20 mouse cellular contexts compared by ENCODE assay signal in genomic region chr7:118611933-118612332, GRCm38 (mm10). TPM values are rescaled to one million over a fixed set of nuclear protein-coding genes. Genes with fewer than 3 reads are reported as not detected.
A peak's percentile ranks its signal among the peaks of the same experiment; 100 is the strongest.
DNase-seq lines count a peak whose midpoint lies in the region; ATAC-seq lines count a peak whose summit lies in the region.
"Had no signal": no experiment of that assay in that cellular context is flagged by ENCODE, and none has a peak within 500 bp of the region (broad histone marks: within the 10 kb centered on the region; RNA-seq: fewer than 3 reads in every experiment).

No protein-coding gene starts in this region.

- no peak overlapping the region for H3K27ac ChIP-seq in midbrain, embryonic 14.5 days (replicated peaks; ENCODE audit: low read depth, low read length)
- H3K27ac ChIP-seq in midbrain, embryonic 11.5 days (ENCODE audit: low read depth, low read length): no peak overlapping the region
- H3K27ac ChIP-seq: heart, embryonic 10.5 days; liver, embryonic 15.5 days; neural tube, embryonic 12.5 days had no signal

- H3K9ac ChIP-seq in midbrain, embryonic 14.5 days (replicated peaks; ENCODE audit: low read length): no peak overlapping the region
- no peak overlapping the region for H3K9ac ChIP-seq in midbrain, embryonic 11.5 days (ENCODE audit: low read length)
- H3K9ac ChIP-seq: forebrain, embryonic 12.5 days; liver, embryonic 15.5 days; neural tube, embryonic 12.5 days had no signal

- no peaks in the 10 kb centered on the region for H3K36me3 ChIP-seq in midbrain, embryonic 14.5 days (ENCODE audit: control insufficient read depth, insufficient read depth, low read length)
- no peaks in the 10 kb centered on the region for H3K36me3 ChIP-seq in midbrain, embryonic 11.5 days (ENCODE audit: control insufficient read depth, insufficient read depth, low read length)
- H3K36me3 ChIP-seq: forebrain, embryonic 12.5 days; heart, embryonic 10.5 days; liver, embryonic 15.5 days; neural tube, embryonic 12.5 days had no signal

- H3K9me3 ChIP-seq in midbrain, embryonic 14.5 days (ENCODE audit: control insufficient read depth, low read length): no peaks in the 10 kb centered on the region
- no peaks in the 10 kb centered on the region for H3K9me3 ChIP-seq in midbrain, embryonic 11.5 days (ENCODE audit: control insufficient read depth, low read length)
- H3K9me3 ChIP-seq: forebrain, embryonic 12.5 days; heart, embryonic 10.5 days; liver, embryonic 15.5 days; neural tube, embryonic 12.5 days had no signal

- no peak overlapping the region for H3K4me2 ChIP-seq in midbrain, embryonic 14.5 days (ENCODE audit: low read length)
- no peak overlapping the region for H3K4me2 ChIP-seq in midbrain, embryonic 11.5 days
- H3K4me2 ChIP-seq: forebrain, embryonic 12.5 days; liver, embryonic 15.5 days; neural tube, embryonic 12.5 days had no signal

- no peak overlapping the region for H3K4me3 ChIP-seq in midbrain, embryonic 14.5 days (replicated peaks; ENCODE audit: low read depth, low read length)
- no peak overlapping the region for H3K4me3 ChIP-seq in midbrain, embryonic 11.5 days (ENCODE audit: low read depth, low read length)
- H3K4me3 ChIP-seq: forebrain, embryonic 12.5 days; heart, embryonic 10.5 days; liver, embryonic 15.5 days; neural tube, embryonic 12.5 days had no signal

- H3K27me3 ChIP-seq in midbrain, embryonic 14.5 days (ENCODE audit: control insufficient read depth, insufficient read depth, low read length): no peaks in the 10 kb centered on the region
- no peaks in the 10 kb centered on the region for H3K27me3 ChIP-seq in midbrain, embryonic 11.5 days (ENCODE audit: control insufficient read depth, insufficient read depth, low read length)
- H3K27me3 ChIP-seq: forebrain, embryonic 12.5 days; liver, embryonic 15.5 days; neural tube, embryonic 12.5 days had no signal

- 34% methylated on average over 8 of the region's 8 CpGs for WGBS in midbrain, embryonic 14.5 days
- 68% methylated on average over 8 of the region's 8 CpGs for WGBS in midbrain, embryonic 11.5 days

- ATAC-seq in midbrain, embryonic 14.5 days (ENCODE audit: low FRiP score, low TSS enrichment): no peak
- ATAC-seq in midbrain, embryonic 11.5 days (ENCODE audit: low FRiP score): no peak
- no peak for ATAC-seq in granulocyte monocyte progenitor cell, adult 5-6 weeks (replicated peaks; ENCODE audit: poor library complexity, severe bottlenecking)
- ATAC-seq: hindbrain, embryonic 16.5 days had no signal

- peaks cover 4% of the 10 kb centered on the region; the same call in 1 of the 2 replicates for H3K4me1 ChIP-seq in midbrain, embryonic 14.5 days (ENCODE audit: control insufficient read depth, insufficient read depth, low read length)
- H3K4me1 ChIP-seq in midbrain, embryonic 11.5 days (ENCODE audit: control insufficient read depth, insufficient read depth, low read length): no peaks in the 10 kb centered on the region
- H3K4me1 ChIP-seq: heart, embryonic 10.5 days; neural tube, embryonic 12.5 days had no signal

- peak; percentile 26 to 32 for DNase-seq in cerebellum, postnatal 14 days
- DNase-seq in cerebellum, adult 18-20 months: no peak
- peak; percentile 54 for DNase-seq in midbrain, embryonic 14.5 days
- no peak for DNase-seq in midbrain, embryonic 11.5 days (ENCODE audit: low spot score, missing footprints)
- peak; percentile 29 for DNase-seq in kidney, postnatal 10 days
- no peak for DNase-seq in layer of hippocampus, postnatal 10 days (ENCODE audit: low spot score in 2 of 2)
- no peak for DNase-seq in adrenal gland, postnatal 36 days
- DNase-seq: cerebellum, adult 2 months; embryo, embryonic 11 days; gastrocnemius, postnatal 25 days; heart, postnatal 14 days; right cerebral cortex, postnatal 14 days; thymus, postnatal 25 days had no signal

RNA-seq across cellular contexts. Expression of gene Tmc5, which starts 14.8 kb away (rescaled TPM):
- polyA plus RNA-seq in midbrain, embryonic 14.5 days (2014; fragmentation: Nextera tagmentation; extraction: Ambion mirVana): 0.15 and 0.28 TPM in 2 replicates
- polyA plus RNA-seq in midbrain, embryonic 11.5 days (2014; fragmentation: Nextera tagmentation; extraction: Ambion mirVana): 0.14 and 0.19 TPM in 2 replicates
- total RNA-seq in layer of hippocampus, postnatal 10 days (2021): under 1 TPM; 0.29 to 0.32 TPM
- total RNA-seq in adrenal gland, postnatal 36 days (2021): not detected
- not detected in 2 replicates for total RNA-seq in granulocyte monocyte progenitor cell, adult 5-6 weeks (2014; fragmentation: Nextera tagmentation)
- not detected in 2 replicates for total RNA-seq in granulocyte monocyte progenitor cell, adult 5-6 weeks (2017)
- total RNA-seq: monocyte, adult 5-6 weeks had no signal
- polyA plus RNA-seq: heart, embryonic 10.5 days had no signal

RNA-seq across cellular contexts. Expression of gene Tmc7, which starts 27.4 kb away (rescaled TPM):
- 4.3 and 5.9 TPM in 2 replicates for polyA plus RNA-seq in midbrain, embryonic 14.5 days (2014; fragmentation: Nextera tagmentation; extraction: Ambion mirVana)
- 9.8 and 10.3 TPM in 2 replicates for polyA plus RNA-seq in midbrain, embryonic 11.5 days (2014; fragmentation: Nextera tagmentation; extraction: Ambion mirVana)
- 10 to 100 TPM; 18.6 to 19.4 TPM for total RNA-seq in layer of hippocampus, postnatal 10 days (2021)
- total RNA-seq in adrenal gland, postnatal 36 days (2021): under 1 TPM; 0.30 to 0.40 TPM
- 0.37 and 0.62 TPM in 2 replicates for total RNA-seq in granulocyte monocyte progenitor cell, adult 5-6 weeks (2014; fragmentation: Nextera tagmentation)
- 0.10 TPM in 1 of 2 replicates, not detected in the other for total RNA-seq in granulocyte monocyte progenitor cell, adult 5-6 weeks (2017)
- total RNA-seq: monocyte, adult 5-6 weeks had no signal

Comparison
In these comparisons a context has a peak if more than half of its experiments do, and no peak if none do; other contexts are left out.
1. DNase-seq: peak in cerebellum, postnatal 14 days (2 of 2), midbrain, embryonic 14.5 days (single experiment) and kidney, postnatal 10 days (single experiment); none in cerebellum, adult 18-20 months (0 of 2), midbrain, embryonic 11.5 days (single experiment), layer of hippocampus, postnatal 10 days (0 of 2) and adrenal gland, postnatal 36 days (0 of 2).
2. RNA of gene Tmc7, which starts 27.4 kb away (total RNA-seq): 18.6 to 19.4 TPM in layer of hippocampus, postnatal 10 days; 0.30 to 0.40 TPM in adrenal gland, postnatal 36 days and 0.10 to 0.62 TPM in granulocyte monocyte progenitor cell, adult 5-6 weeks; every median in the first group is over 10 times any median in the second.